Mouse (Mus musculus): ENCODE data around the gene Ubash3b.

DNA sequence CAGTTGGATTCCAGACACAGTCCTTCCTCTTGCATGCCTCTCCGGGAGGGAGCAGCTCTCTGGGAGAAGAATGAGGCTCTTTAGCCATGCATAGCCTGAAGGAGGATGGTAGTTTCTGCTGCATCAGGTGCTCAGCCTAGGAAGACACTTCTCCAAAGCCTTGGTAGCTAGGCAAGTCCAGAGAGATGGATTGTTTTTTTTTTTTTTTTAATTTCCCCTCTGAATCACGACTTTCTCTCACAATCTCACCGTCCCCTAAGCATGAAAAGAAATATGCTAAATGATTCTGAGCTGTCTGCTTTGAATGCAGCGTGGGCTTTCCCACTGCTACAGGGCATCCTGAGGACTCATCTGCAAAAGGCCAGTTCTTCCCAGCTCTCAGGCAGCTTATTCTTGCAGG lies 147.0 kb downstream of the Ubash3b start:
- TF ChIP-seq GATA1 (IDR thresholded peaks at IDR 0.05; ENCODE audit: borderline replicate concordance, low read length) (no peak), FLI1 (IDR thresholded peaks at IDR 0.05; ENCODE audit: low read length) (no peak)

Measured in megakaryocyte, embryonic 14.5 days (primary cell).